Mouse (Mus musculus): ENCODE measurements around the gene Scgb1b10.
"Not testable (repeated sequence)": the region's sequence is repeated elsewhere in the genome, so short reads cannot be mapped to it uniquely, and the experiment has no call there.

The Scgb1b10 gene

DNA sequence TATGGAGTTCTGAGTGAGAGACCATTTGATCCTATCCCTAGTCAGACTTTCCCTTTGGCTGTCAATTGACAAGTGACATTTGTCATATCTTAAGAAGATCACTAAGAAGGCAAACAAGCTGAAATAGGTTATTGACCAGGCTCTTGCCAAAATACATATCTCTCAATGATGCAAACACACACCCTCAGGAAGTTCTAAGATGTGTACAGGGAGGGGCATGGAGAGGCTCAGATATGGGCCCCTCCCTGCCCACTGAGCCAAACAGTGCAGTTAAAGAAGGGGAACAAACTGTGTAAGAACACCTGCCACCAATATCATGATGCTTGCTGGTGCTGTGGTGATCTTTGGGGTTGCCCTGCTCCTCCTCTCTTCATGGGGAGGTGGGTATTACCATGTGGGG is at the start of gene Scgb1b10:
TSS of gene Scgb1b10 (plus strand) at position 301 of the 400 bp plus-strand sequence.
- not testable (repeated sequence) for DNase-seq (ENCODE audit: low spot score)

Measured in yolk sac, embryonic 10.5 days (tissue).